Mouse (Mus musculus): ENCODE measurements around the gene Vsig2. TPM values are rescaled to one million over a fixed set of nuclear protein-coding genes. Genes with fewer than 3 reads are reported as not detected.

Vsig2 gene
- 1 to 10 TPM; 3.9 to 5.0 TPM for total RNA-seq (2021)
- long read RNA-seq, experiment 1, partial matches to known transcripts: 0 of 5 reads
- long read RNA-seq, experiment 1, other reads (novel, unspliced or antisense): 5 of 5 reads
- long read RNA-seq, experiment 2, partial matches to known transcripts: 1 of 1 reads
- long read RNA-seq, experiment 2, other reads (novel, unspliced or antisense): 0 of 1 reads

DNA sequence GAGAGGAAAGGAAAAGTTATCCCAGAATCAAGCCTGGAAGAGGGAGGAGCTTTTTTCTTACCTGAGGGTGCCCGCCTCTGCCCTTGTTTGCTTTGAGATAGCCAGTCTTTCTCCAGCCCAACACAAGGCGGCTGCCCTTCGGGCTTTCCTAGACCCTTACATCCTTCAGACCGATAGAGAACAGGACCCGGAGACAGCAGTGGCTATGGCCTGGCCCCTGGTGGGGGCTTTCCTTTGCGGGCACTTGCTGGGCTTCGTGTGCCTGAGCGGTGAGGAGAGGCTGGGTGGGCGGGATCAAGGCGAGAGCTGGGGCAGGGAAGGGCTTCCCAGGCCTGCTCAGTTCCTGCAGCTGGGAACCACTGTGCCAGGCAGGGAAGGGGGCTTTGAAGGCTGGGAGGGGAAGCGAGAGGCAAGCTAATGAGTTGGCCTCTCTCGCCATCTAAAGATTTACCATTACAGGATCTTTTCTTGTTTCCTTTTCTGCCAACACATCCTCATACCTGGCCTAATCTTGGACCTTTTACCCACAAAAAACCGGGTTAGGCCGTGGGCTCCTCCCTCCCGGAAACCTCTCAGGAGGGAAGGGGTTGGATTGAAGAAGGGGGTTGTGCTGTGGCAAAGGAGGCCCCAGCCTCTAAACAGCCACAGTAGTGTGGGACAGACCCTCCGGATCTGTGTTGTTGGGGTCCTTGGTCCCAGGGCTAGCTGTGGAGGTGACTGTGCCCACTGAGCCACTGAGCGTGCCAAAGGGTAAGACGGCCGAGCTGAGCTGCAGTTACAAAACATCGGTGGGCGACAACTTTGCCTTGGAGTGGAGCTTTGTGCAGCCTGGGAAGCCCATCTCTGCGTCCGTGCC is at the start of gene Vsig2:
Gene Vsig2 (plus strand): TSS at position 86 of the 856 bp plus-strand sequence.
- no peak for DNase-seq (ENCODE audit: low spot score in 2 of 2)

DNA sequence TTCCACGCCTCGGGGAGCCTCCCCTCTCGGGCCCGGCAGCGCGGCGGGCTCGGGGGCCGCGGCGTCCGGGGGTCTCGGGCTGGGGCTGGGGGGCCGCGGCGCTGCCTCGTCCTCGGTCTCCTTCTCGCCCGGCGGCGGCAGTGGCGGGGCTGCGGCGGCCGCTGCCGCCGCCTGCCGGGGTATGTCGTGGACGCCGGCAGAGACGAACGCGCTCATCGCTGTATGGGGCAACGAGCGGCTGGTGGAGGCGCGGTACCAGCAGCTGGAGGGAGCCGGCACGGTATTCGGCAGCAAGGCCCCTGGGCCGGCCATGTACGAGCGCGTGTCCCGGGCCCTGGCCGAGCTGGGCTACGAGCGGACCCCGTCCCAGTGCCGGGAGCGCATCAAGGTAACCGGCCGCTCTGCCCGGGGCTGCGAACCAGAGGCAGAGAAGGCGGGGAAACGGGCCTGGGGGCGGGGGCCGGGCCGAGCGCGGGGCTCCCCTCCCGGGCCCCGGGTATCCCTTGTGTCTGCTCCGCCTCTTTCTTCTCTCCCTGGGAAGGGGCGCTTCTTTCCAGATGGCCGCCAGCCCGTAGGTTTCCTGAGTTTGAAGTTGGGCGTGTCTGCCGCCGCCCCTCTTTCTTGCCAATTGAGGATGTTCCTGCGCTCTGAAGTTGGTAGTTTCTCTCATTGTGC is 49.5 kb upstream of the Vsig2 start:
- peak; percentile 16 to 27 for DNase-seq (ENCODE audit: low spot score in 2 of 2)

DNA sequence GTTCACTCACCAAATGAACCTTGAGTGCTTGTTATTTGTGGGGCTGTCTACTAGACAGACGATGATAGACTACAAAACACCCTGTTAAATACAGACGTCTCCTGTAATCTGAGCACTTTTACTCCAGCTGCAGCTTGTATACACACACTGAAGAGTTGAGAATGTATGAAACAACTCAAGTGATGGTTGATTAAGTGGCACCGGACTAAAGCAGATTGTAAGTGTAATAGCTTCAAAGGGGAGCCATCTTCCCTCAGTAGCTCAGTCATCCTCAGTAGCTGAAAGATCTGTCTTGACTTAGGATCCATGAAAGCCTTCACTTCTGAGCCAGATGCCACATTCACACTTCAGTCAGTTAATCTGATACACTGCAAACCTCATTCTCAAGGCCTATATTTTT is 43.3 kb upstream of the Vsig2 start:
- DNase-seq (ENCODE audit: low spot score in 2 of 2): no peak

DNA sequence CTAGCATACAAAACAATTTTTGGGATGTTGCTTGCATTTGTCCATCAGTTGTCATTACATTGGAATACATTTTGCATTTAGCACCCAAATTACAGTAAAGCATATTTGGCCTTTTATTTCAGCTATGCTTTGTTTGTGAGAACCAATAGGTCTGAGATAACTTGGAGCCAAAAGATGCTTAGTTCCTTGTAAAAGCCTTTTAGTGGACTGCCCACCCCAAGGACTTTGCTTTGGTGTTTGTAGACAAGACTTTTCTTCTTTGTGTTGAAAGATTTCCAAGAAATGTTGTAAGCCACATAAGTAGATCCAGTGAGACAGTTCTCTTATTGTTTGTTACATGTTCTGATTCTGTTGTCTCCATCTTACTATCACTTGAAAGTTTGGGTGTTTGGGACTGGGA is 42.7 kb upstream of the Vsig2 start:
- DNase-seq (ENCODE audit: low spot score in 2 of 2): no peak

DNA sequence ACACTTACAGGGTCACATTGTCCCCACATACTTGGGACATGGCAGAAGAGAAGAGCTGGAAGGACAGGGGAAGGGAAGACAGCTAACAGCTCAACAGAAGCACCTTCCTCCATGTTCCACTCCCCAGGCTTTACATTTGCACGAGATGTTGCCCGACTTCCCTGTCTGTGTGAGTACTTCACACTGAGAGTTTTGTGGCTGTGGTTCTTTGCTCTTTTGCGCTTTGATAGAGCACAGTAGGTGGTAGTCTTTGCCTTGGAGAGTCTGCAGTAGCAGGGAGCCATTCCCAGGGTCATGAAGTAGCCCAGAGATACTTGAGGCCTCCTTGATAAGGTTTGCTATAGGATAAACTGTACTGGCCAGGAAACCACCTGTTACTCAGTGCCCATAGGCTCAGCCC is 38.9 kb upstream of the Vsig2 start:
- no peak for DNase-seq (ENCODE audit: low spot score in 2 of 2)

DNA sequence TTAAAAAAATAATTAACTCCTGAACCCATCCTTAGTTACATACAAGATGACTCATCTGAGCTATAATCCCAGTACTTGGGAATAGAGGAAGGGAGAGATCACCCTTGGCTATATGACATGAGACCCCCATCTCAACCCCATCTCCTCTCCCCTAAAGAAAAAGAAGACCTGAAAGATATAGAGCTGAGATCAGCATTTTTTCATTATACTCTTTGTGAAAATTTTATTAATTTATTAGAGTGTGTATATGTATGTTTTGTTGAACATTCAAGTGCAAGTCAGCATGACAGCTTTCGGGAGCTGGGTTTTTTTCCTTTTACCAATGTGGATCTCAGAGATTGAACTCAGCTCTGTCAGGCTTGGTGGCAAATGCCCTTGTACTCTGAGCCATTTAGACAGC is 37.9 kb upstream of the Vsig2 start:
- no peak for DNase-seq (ENCODE audit: low spot score in 2 of 2)

DNA sequence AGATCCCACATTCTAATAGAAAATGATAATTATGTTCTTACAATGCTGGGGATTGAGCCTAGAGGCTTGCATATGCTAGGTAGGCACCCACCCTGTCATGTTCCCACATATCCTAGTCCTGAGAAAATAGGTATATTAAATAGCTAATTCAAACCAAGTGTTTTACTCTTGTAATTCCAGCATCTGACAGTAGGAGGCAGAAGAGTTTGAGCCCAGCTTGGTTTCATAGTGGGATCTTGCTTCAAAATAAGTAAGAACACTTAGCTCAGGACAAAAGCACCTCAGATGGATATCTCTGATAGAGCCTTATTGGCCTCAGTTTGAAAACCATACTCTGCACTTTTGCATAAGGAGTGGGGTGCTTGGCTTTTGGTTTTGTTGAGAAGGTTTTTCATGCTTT is 34.7 kb upstream of the Vsig2 start:
- DNase-seq (ENCODE audit: low spot score in 2 of 2): no peak

DNA sequence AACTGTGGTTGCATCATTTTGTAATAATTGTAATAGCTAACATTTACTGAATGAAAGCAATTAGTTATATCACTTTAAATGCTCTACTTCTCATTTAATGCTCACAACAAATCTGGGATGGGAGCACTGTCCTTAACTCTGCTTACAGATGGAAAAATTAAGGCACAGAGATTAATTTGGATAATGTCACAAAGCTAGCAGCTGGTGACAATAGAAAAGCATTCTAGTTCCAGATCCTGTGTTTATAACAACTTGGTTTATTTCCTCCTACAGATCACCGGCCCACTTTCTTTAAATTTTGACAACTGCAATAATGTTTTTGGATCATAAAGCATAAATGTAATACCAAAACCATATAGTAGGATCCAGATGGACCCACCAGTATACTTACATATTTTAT is 33.0 kb upstream of the Vsig2 start:
- DNase-seq (ENCODE audit: low spot score in 2 of 2): no peak

DNA sequence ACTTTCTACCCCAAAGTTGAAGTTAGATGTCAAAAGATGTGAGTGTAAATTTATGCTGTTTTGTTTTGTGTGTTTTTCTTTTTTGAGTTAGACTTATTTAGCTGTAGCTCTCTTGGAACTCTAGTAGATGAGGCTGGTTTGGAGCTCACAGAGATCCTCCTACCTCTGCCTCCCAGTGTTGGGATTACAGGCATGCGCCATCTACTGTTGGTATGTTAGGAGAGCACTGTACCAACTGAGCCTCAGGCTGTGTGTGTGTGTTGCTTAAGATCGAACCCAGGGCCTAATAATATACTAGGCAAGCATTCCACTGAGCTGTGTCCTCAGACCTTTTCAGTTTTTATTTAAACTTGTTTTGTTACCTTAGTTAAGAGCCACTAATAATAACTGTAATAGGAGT is 27.0 kb upstream of the Vsig2 start:
- no peak for DNase-seq (ENCODE audit: low spot score in 2 of 2)

DNA sequence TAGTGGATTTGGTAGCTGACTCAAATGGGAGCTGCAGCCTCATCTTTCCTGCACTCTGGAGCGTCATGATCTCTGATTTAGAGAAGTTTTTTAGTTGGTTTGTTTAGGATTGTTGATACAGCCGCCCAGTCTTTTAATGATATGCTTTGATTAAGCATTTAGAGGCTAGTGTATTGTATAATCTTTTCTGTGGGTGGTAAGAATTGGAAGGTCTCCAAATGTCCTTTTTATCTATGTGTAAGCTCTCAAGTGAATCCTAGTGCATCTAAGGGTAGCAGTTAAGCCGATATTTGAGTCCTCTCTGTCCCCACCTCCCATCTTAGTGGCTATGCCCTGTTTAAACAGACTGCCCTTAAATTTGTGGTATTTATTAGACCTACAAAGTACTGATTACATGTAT is 24.6 kb upstream of the Vsig2 start:
- no peak for DNase-seq (ENCODE audit: low spot score in 2 of 2)

DNA sequence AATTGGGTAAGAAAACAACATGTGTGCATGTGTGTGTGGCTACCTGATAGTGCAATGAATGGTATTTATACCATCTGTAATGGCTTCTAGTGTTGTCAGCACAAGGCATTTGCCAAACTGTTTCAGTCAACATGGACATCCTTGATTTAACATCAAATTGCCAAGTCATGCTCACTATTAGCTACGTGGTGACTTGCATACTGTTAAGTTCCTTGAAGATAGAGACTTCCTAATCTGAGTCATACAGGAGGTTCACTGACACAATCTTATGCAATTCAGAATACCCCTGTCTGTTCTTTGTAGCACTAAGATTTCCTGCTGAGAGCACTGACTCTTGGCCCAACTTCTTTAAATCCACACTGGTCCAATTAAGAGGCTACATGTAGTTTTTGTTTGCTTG is 21.6 kb upstream of the Vsig2 start:
- DNase-seq (ENCODE audit: low spot score in 2 of 2): no peak

DNA sequence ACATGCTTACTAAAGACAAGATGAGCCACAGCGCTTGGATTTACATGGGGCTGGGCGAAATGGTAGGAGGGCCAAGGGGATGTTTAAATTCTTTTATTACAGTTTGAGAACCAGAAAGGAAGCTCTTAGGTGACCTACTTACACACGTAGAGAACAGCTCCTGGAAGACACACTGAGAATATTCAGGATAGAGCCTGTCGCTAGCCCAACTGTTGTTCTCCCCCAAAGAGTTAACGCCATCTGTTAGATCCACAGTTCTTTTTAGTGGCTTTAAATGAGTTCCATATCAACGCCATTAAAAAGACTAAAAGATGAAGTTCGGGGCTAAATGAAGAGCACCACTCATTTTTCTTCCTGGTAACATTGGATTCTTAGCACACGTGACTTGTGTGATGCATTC is 20.1 kb upstream of the Vsig2 start:
- no peak for DNase-seq (ENCODE audit: low spot score in 2 of 2)

DNA sequence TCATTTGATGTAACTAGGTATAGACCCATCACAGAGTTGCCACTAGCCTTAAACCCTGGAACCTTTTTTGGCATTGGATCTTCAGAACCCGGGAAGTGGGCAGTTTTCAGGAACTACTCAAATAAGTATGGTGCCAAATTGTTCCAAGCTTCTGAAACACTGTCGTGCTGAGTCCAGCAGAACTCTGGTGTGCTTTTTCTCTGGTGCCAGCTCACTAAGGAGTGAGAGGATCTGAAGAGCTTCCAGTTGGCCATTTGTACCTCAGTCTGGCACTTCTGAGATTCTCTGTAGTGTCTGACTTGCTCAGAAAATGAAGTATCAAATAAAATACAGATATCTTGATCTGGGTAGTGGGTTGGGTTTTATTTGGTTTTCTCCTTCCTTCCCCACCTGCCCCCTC is 19.1 kb upstream of the Vsig2 start:
- no peak for DNase-seq (ENCODE audit: low spot score in 2 of 2)

DNA sequence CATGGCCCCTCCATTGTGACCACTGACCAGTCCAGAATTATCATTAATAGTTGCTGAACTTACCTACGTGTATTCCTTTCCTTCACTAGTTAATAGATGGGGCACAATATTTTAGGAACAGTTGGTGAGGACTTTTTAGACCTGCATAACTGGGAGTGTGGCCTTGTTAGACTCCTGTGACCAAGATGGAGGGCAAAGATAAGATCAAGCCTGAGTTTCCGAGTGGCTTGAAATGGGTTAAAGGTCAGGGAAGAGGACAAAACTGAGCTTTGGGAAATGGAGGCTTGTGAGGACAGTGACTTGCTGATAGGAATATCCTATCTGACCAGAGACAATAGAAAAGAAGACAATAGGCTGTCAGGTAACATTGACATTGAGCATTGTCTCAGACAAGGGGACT is 13.6 kb upstream of the Vsig2 start:
- DNase-seq (ENCODE audit: low spot score in 2 of 2): no peak

DNA sequence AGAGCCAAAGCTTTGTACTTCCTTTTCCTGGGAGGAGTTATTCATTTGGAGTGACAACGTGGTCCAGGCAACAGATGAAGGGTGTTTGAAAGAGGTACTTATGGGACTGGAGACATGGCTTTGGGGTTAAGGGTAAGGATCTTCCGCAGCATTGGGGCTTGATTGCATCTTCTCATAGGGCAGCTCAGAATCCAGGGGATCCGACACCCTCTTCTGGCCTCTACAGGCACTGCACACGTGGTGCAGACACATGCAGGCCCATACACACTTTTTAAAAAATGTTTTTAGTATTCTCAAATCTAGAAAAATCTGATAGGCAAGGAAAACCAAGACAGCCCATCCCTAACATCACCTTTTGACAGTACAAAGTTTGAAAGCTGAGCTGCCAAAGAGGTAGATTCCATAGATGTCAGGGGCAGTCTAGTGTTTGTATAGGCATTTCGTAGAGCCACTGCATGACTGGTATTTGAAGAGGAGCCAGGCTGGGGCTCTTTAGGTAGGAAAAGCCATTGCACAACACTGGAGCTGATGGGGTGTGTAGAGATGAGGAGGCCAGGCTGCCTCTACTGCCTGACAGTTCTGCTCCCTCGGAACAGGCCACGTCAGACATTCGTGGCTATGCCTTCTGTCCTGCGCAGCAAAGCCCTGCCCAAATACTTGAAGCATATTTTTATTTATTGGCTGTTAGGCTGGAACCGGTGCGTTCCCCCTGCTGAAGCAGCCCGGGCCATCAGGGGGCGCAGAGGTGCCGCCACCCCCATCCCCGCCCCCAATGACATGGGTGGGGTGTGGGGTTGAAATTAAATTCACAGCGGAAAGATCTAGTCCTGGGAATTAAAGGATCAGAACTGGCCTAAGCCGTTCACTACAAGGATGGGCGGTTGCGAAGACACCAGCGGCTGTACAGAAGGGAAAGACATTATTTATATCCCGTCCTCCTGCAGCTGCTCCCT is 12.3 kb upstream of the Vsig2 start:
- DNase-seq (ENCODE audit: low spot score in 2 of 2): no peak

DNA sequence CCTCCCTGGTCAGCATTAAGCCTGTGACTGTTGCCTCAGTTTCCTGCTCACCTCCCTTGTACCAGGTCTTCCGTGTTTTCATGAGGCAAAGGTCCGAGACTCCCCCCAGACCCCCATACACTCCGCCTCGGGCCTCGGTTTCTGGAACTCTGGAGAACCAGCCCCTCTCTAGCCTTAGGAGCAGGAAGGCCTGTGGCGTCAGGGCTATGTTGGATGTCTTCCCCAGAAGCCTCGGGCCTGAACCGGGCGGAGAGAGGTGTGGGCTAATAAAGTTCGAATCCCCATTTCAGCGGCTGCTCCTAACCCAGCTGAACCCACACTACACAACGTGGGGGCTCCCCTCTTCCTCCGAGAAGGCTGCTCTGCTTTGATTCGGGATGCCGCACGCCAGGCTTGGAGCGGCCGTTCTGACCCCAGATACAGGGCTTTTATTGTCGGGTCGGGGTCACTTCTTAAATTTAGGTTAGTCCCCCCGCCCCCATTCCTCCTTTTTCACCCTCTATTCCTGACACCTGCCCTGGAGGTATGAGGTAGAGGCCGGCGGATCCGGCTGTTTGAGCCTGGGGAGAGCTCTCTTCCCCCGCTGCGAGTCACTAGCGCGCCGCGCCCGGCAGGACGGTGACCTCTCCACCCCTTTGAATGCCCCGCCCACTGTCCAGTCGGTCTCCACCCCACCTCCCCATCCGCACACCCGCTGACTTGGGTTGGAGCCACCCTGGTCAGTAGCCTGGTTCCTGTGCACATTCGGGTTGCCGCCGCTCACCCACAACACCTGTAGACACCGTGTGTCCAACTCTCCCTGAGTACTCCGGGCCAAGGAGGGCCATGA is 11.4 kb upstream of the Vsig2 start, which contains the start of gene Esam:
Gene Esam (plus strand): TSS at position 683 of the 829 bp plus-strand sequence.
- DNase-seq (ENCODE audit: low spot score in 2 of 2): no peak

DNA sequence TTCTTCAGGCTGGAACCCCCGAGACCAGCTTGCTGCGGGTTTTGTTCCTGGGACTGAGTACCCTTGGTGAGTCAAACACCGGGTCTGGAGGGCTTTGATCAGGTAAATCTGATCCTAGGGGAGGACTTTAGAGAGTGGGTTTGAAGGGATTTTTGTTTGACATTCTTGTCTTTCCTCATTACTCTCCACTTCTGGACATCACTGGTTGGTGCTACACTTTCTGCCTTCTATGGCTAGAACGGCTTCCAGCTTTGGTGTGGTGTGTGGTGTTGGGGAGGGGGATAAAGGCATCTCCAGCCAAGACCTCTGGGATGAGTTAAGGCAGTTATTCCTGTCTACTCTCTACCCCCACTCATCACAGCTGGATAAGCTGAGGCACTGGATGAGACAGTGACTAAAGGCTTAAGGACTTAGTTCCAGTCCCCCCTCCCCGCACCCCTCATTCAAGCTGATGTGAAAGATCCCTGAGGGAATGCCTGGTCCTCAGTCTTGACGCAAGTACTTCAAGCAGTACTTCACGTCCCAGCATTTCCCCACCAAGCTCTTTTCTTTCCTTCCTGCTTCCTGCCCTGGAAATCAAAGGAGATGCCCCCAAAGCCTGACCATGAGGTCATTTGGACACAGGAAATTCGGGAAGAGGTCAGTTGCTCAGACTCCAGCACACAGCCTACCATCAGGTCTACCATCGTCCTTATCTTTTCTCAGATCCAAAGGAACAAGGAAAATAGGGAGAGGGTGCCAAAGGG is 10.7 kb upstream of the Vsig2 start:
- DNase-seq (ENCODE audit: low spot score in 2 of 2): no peak

DNA sequence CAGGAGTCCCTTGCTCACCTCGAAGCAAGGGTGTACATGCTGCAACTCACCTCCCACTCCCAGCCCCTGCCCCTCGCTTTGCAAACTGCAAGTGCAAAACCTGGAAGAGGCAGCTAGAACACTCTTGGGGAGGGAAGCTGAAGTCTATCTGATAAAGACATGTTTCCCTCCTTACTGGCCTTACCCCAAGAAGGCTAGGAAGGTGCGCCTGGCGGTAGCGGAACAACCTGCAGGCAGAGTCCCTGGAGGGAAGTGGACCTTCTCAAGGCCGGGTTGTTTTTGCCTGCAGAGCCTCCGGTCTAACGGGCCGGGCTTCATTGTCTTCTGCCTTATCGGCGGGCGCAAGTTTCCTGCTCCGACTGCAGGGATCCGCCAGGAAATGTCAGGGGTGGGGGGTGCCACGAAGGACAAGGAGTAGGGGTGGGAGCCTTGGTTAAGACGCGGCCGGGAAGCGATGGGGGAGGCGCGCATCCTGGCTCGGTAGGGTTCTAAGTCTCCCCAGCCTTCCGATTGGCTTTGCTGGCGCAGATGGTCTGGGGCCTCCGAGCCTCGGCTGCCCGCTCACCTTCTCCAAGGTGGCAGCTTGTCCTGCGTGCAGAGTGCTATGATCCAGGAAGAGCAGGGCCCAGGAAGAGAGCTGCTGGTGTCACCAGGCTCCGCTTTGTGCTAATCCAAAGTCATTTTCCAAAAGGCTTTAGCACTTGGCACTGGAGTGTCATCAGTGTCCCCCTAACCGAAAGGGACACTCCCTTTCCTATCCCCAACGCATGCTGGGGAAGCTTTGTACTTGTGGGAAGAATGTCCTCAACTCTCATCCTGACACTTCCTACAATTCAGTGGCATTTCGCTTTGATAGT is 8.8 kb upstream of the Vsig2 start:
- no peak for DNase-seq (ENCODE audit: low spot score in 2 of 2)

Measured in left cerebral cortex, adult 18-20 months (tissue).